Mouse (Mus musculus): ENCODE data around the gene Cmip. TPM values are rescaled to one million over a fixed set of nuclear protein-coding genes. Genes with fewer than 3 reads are reported as not detected.
A peak's percentile ranks its signal among the peaks of the same experiment; 100 is the strongest.

Gene Cmip
- polyA plus RNA-seq, 1 experiment from 2014 or later = 146 TPM

DNA sequence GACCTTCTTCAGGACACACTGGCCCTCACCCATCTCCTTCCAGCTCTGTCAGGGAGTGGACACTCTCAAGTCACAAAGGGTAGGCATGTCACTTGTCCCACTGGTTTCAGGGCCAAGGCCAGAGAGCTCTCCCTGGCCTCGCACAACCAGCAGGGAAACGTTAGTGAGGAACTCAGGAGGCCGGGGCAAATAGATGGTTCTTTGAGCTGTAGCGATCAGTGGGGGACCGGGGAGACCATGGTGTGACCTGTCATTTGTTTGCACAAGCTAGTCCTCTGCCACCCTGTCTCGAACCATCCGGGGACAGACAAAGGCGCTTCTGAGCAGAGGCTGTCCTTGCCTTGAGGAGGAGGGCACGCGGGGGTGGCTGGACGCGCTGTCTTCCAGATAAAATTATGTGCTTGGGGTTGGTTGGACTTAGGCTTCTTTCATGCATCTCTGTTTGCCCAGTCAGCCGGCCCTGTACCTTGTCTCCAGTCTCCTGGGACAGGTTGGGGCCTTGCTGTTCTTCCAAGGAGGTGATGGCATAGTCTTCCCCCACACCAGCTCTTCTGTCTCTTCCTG is 99.3 kb downstream of the Cmip start:
- Histone ChIP-seq H3K36me3 (ENCODE audit: control insufficient read depth, insufficient read depth, low read length) (no peaks in the 10 kb centered on the region), H3K4me1 (ENCODE audit: control insufficient read depth, insufficient read depth, low read length) (peaks cover 9% of the 10 kb centered on the region), H3K9ac (ENCODE audit: low read depth, low read length) (no peak overlapping the region), H3K9me3 (replicated peaks; ENCODE audit: control insufficient read depth, low read length, poor library complexity, severe bottlenecking) (no peaks in the 10 kb centered on the region), H3K27me3 (ENCODE audit: control insufficient read depth, insufficient read depth, low read depth, low read length) (no peaks in the 10 kb centered on the region), H3K27ac (ENCODE audit: low read length) (no peak overlapping the region), H3K4me2 (ENCODE audit: low read length) (no peak overlapping the region), H3K4me3 (ENCODE audit: low read depth, low read length) (no peak overlapping the region)
- no peak for ATAC-seq
- 90% methylated on average over 13 of the region's 13 CpGs for WGBS

DNA sequence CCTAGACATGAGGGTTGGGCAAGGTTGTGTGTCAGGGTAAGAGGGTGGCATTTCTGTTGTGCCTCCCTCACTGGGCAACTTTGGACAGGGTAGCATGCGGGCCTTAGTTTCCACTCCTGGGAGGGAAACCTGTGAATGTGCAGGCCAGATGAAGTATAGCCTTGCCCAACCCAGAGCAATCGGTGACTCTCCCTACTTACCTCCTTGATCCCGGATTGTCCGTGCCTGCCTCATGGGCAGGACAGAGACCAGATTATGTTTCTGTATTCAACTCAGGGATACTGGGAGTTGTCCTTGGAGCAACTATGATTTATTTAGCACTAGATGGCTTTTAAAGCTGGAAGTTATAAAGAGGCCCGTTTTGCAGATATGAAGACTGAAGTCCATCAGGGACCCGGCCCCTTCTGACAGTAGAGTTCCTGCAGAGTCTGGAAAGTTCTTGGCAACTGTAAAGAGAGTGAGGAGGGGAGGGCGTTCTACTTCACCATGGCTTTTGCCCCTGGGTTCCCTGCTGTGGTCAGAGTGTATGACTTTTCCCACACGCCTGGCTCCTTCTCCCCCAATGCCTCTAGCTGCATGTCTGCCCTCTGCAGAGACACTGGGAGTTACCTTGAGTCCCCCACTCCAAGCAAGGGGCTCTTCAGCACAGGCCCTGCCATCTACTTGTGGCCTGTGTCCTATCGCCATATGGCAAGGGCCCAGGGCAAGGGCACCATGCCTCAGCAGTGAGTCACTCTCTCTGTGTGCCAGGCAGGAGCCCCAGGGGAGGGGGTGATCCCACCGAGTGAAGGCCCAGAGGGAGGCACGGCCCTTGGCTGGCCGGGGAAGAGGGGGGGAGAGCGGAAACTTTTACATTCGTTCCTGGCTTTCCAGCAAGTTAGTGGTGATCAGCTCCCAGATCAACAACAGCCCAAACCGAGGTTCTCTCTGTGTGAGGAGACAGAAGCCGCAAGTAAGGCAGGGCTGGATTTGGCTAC is 100.9 kb downstream of the Cmip start:
- 94% methylated on average over 16 of the region's 16 CpGs for WGBS
- no peak overlapping the region for H3K4me2 ChIP-seq (ENCODE audit: low read length)
- H3K4me1 ChIP-seq (ENCODE audit: control insufficient read depth, insufficient read depth, low read length) = peaks cover 16% of the 10 kb centered on the region
- no peaks in the 10 kb centered on the region for H3K9me3 ChIP-seq (replicated peaks; ENCODE audit: control insufficient read depth, low read length, poor library complexity, severe bottlenecking)
- H3K27me3 ChIP-seq (ENCODE audit: control insufficient read depth, insufficient read depth, low read depth, low read length) = no peaks in the 10 kb centered on the region
- no peak overlapping the region for H3K4me3 ChIP-seq (ENCODE audit: low read depth, low read length)
- no peaks in the 10 kb centered on the region for H3K36me3 ChIP-seq (ENCODE audit: control insufficient read depth, insufficient read depth, low read length)
- ATAC-seq = no peak
- H3K9ac ChIP-seq (ENCODE audit: low read depth, low read length) = no peak overlapping the region
- no peak overlapping the region for H3K27ac ChIP-seq (ENCODE audit: low read length)

DNA sequence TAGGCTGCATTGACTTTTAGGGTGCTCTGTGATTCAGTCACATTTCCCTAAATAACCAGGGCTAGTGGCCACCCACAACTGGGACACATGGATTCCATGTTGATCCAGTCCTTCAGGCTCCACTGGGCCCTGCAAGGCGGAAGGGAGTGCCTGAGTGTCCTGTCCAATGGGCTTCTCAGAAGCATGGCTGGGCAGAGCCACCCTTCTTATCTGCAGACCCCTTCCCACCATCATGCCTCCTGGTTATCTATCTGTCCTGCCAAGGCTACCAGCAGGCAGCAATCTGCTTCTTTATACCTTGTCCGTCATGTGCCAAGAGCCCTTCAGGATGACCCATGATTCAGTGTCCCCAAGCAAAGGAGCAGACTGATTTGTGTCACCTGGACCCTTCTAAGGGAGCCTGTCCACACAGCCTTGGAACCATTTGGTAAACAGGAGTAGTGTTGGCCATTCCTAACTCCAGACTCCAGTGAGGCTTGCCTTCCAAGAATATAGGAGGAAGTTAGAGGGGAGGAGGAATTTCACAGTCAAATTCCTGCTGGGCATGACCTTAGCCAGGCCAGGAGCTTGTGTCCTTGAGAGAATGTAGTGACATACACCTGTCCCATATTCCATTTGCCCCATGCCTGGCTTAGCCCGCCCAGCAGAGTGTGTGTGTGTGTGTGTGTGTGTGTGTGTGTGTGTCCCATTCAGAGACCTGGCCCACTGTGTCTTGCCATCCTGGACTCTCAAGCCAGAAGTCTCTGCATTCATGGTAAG is 103.5 kb downstream of the Cmip start:
- Histone ChIP-seq H3K36me3 (ENCODE audit: control insufficient read depth, insufficient read depth, low read length) (no peaks in the 10 kb centered on the region), H3K9me3 (replicated peaks; ENCODE audit: control insufficient read depth, low read length, poor library complexity, severe bottlenecking) (no peaks in the 10 kb centered on the region), H3K27ac (ENCODE audit: low read length) (no peak overlapping the region), H3K4me2 (ENCODE audit: low read length) (no peak overlapping the region), H3K9ac (ENCODE audit: low read depth, low read length) (no peak overlapping the region), H3K27me3 (ENCODE audit: control insufficient read depth, insufficient read depth, low read depth, low read length) (no peaks in the 10 kb centered on the region), H3K4me1 (ENCODE audit: control insufficient read depth, insufficient read depth, low read length) (peaks cover 22% of the 10 kb centered on the region), H3K4me3 (ENCODE audit: low read depth, low read length) (no peak overlapping the region)
- 95% methylated on average over 3 of the region's 3 CpGs for WGBS
- ATAC-seq = no peak

DNA sequence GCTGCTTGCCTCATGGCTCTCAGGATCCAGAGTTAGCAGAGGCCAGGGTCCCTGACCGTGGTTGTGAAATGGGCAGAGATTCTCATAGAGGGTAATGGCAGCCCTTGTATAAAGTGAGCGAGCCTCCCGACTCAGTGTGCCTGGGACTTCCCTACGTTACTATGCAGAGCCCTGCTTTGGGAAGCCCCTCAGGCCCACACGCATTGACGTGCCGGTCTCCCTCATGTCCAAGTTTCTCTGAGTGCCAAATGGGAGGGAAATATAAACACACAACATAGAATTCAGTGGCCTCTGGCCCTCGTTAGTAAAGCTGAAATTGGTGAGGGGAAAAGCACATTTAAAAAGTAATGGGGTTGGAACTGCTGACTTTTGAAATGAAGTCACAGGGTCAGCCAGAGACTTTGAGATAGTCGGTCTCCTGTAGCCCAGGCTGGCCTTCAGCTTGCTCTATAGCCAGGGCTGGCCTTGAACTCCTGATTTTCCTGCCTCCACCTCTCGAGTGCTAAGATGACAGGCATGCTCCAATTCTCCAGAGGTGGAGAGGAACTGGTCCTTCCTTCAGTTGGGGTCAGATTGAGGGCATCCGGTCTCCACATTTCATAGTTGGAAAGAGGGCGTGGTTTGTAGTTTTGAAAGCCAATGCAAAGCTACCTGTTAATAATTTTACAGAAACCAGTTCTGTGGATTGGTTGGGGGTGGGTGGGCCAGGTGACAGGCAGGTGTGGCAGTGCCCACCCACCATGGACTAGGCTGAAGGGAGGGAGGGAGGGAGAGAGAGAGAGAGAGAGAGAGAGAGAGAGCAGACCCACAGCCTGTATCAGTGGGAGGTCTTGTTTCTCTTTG is 105.0 kb downstream of the Cmip start:
- H3K27me3 ChIP-seq (ENCODE audit: control insufficient read depth, insufficient read depth, low read depth, low read length) = no peaks in the 10 kb centered on the region
- no peak overlapping the region for H3K4me2 ChIP-seq (ENCODE audit: low read length)
- H3K9me3 ChIP-seq (replicated peaks; ENCODE audit: control insufficient read depth, low read length, poor library complexity, severe bottlenecking) = no peaks in the 10 kb centered on the region
- H3K27ac ChIP-seq (ENCODE audit: low read length) = no peak overlapping the region
- H3K9ac ChIP-seq (ENCODE audit: low read depth, low read length) = no peak overlapping the region
- H3K4me1 ChIP-seq (ENCODE audit: control insufficient read depth, insufficient read depth, low read length) = peaks cover 23% of the 10 kb centered on the region
- no peak for ATAC-seq
- H3K4me3 ChIP-seq (ENCODE audit: low read depth, low read length) = no peak overlapping the region
- H3K36me3 ChIP-seq (ENCODE audit: control insufficient read depth, insufficient read depth, low read length) = no peaks in the 10 kb centered on the region
- 86% methylated on average over 12 of the region's 12 CpGs for WGBS

DNA sequence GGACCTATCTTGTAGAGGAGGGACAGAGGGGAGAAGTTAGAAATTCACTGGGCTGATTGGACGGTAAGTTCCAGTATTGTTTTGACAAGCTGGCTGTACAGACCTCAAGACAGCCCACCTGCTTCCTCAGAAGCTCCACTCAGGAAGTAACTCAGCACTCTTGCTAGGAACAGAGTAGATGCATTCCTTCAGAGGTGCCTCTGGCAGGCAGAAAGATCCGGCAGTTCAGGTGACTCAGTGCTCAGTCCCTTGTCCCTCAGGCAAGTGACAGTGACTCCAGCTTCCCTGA is 105.5 kb downstream of the Cmip start:
- Histone ChIP-seq H3K9ac (ENCODE audit: low read depth, low read length) (no peak overlapping the region), H3K4me1 (ENCODE audit: control insufficient read depth, insufficient read depth, low read length) (peaks cover 27% of the 10 kb centered on the region)
- WGBS = 73% methylated on average over 2 of the region's 2 CpGs

DNA sequence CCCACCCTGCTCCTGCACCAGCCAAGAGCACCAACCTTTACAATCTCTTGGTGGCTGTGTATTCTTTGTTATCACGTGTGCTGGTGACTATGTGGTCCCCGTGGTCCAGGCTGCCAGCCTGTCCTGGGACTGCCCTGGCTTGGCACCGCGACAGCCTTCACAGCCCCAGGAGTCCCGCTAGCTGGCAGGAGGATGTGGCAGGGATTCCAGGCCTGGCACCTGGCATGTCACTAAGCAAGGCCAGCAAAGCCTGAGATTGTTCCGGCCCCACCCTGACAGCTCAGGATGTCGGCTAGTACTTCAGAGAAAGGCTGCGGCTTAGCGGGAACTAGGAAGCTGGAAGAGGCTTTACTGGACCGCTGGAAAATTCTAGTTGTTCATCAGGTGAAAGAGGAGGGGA is 106.4 kb downstream of the Cmip start:
- no peak overlapping the region for H3K9ac ChIP-seq (ENCODE audit: low read depth, low read length)
- H3K4me1 ChIP-seq (ENCODE audit: control insufficient read depth, insufficient read depth, low read length) = peaks cover 27% of the 10 kb centered on the region
- ATAC-seq = no peak
- no peaks in the 10 kb centered on the region for H3K27me3 ChIP-seq (ENCODE audit: control insufficient read depth, insufficient read depth, low read depth, low read length)
- H3K36me3 ChIP-seq (ENCODE audit: control insufficient read depth, insufficient read depth, low read length) = no peaks in the 10 kb centered on the region
- peak overlapping the region; percentile 26; the same call in 1 of the 2 replicates for H3K27ac ChIP-seq (ENCODE audit: low read length)
- no peak overlapping the region for H3K4me3 ChIP-seq (ENCODE audit: low read depth, low read length)
- WGBS = 81% methylated on average over 10 of the region's 10 CpGs
- H3K4me2 ChIP-seq (ENCODE audit: low read length) = no peak overlapping the region
- H3K9me3 ChIP-seq (replicated peaks; ENCODE audit: control insufficient read depth, low read length, poor library complexity, severe bottlenecking) = no peaks in the 10 kb centered on the region

More for the DNA sequence above, 105.5 kb downstream of the Cmip start:
- H3K27ac ChIP-seq (ENCODE audit: low read length) = no peak overlapping the region
- H3K4me3 ChIP-seq (ENCODE audit: low read depth, low read length) = no peak overlapping the region
- no peaks in the 10 kb centered on the region for H3K9me3 ChIP-seq (replicated peaks; ENCODE audit: control insufficient read depth, low read length, poor library complexity, severe bottlenecking)
- no peak overlapping the region for H3K4me2 ChIP-seq (ENCODE audit: low read length)
- H3K27me3 ChIP-seq (ENCODE audit: control insufficient read depth, insufficient read depth, low read depth, low read length) = no peaks in the 10 kb centered on the region
- ATAC-seq = no peak
- no peaks in the 10 kb centered on the region for H3K36me3 ChIP-seq (ENCODE audit: control insufficient read depth, insufficient read depth, low read length)

DNA sequence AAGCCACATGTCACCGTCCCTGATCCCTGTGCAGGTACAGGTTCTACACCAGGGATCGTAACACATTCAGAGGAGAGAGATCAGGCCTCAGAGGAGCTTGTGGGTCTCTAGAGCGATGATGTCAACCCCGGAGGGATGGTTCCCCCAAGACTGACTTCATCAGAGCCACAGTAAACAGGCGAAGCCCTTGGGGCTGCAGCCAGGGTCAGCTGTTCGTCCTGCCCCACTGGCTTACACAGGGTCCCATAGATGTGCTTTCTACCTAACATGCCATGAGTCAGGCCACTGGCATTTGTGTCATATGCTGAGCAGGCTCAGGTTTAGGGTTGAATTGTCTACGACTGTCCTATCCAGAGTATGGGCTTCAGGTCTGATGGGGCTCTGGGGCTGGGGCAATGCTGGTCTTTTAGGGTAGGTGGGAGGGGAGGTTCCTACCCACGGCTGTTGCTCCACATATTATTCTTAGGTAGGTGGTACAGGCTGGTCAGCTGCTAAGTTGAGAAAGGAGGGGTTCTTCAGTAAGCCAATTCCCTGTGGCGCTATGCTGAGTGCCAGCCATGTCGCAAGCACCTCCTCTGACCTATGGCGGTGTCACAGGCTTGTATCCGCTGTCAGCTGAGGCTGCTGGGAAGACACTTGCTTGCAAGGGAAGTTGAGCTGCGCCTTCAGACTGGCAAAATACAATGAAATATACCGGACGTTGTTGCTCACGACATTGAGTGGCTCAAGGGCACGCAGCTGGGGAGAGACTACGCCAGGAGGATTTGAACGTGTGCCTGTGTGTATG is 107.7 kb downstream of the Cmip start:
- H3K4me2 ChIP-seq (ENCODE audit: low read length) = no peak overlapping the region
- ATAC-seq = no peak
- peaks cover 29% of the 10 kb centered on the region for H3K4me1 ChIP-seq (ENCODE audit: control insufficient read depth, insufficient read depth, low read length)
- no peak overlapping the region for H3K27ac ChIP-seq (ENCODE audit: low read length)
- H3K36me3 ChIP-seq (ENCODE audit: control insufficient read depth, insufficient read depth, low read length) = no peaks in the 10 kb centered on the region
- no peaks in the 10 kb centered on the region for H3K27me3 ChIP-seq (ENCODE audit: control insufficient read depth, insufficient read depth, low read depth, low read length)
- H3K9ac ChIP-seq (ENCODE audit: low read depth, low read length) = no peak overlapping the region
- no peaks in the 10 kb centered on the region for H3K9me3 ChIP-seq (replicated peaks; ENCODE audit: control insufficient read depth, low read length, poor library complexity, severe bottlenecking)
- WGBS = 89% methylated on average over 19 of the region's 19 CpGs
- no peak overlapping the region for H3K4me3 ChIP-seq (ENCODE audit: low read depth, low read length)

DNA sequence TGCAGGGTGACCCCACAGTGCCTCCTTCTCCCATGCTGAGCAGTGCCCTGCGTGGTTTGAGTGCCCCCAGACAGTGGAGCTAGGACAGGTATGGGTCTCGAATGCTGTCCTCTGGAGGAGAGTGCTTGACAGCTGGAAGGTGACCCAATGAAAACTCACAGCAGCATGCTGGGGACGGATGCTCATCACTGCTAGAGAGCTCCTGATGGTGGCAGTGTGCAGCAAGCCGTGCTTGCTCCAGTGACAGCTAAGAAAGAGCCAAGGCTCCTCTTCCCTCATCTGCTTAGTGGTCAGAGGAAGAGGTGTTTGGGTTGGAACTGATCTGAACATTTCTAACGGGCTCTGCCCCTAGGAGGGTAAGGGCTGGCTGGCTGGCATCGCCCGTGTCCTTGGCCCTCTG is 109.6 kb downstream of the Cmip start:
- H3K27me3 ChIP-seq (ENCODE audit: control insufficient read depth, insufficient read depth, low read depth, low read length) = no peaks in the 10 kb centered on the region
- no peak overlapping the region for H3K4me2 ChIP-seq (ENCODE audit: low read length)
- no peaks in the 10 kb centered on the region for H3K36me3 ChIP-seq (ENCODE audit: control insufficient read depth, insufficient read depth, low read length)
- no peak overlapping the region for H3K27ac ChIP-seq (ENCODE audit: low read length)
- H3K4me3 ChIP-seq (ENCODE audit: low read depth, low read length) = no peak overlapping the region
- peaks cover 37% of the 10 kb centered on the region for H3K4me1 ChIP-seq (ENCODE audit: control insufficient read depth, insufficient read depth, low read length)
- 63% methylated on average over 7 of the region's 7 CpGs for WGBS
- peak; percentile 14; the same call in 1 of the 2 replicates for ATAC-seq
- H3K9ac ChIP-seq (ENCODE audit: low read depth, low read length) = 0 out of 2 replicates have a peak overlapping the region, but pooled peaks have one; percentile 17
- no peaks in the 10 kb centered on the region for H3K9me3 ChIP-seq (replicated peaks; ENCODE audit: control insufficient read depth, low read length, poor library complexity, severe bottlenecking)

Measured in midbrain, embryonic 16.5 days (tissue).